Mouse (Mus musculus): ENCODE data around the gene Olfr894. TPM values are rescaled to one million over a fixed set of nuclear protein-coding genes. Genes with fewer than 3 reads are reported as not detected.
"Not testable (repeated sequence)": the region's sequence is repeated elsewhere in the genome, so short reads cannot be mapped to it uniquely, and the experiment has no call there.

Olfr894 gene
- total RNA-seq (2021) = not detected
- long read RNA-seq = 0 reads

- DNase-seq (ENCODE audit: low spot score in 2 of 2) = no peak
Measured at GRCm38 (mm10) chr9:38217755-38218154, at the start of gene Olfr894. Gene Olfr894, plus strand, starts transcription at chr9:38218055.

- DNase-seq (ENCODE audit: low spot score in 2 of 2) = not testable (repeated sequence)
Measured at GRCm38 (mm10) chr9:38168341-38168740, 49.5 kb upstream of the Olfr894 start.

GRCm38 (mm10) chr9:38180721-38181120 is 37.1 kb upstream of the Olfr894 start, which contains the start of gene Olfr891:
Gene Olfr891, minus strand, starts transcription at chr9:38180821.
- DNase-seq (ENCODE audit: low spot score in 2 of 2) = no peak

- no peak for DNase-seq (ENCODE audit: low spot score in 2 of 2)
Measured at GRCm38 (mm10) chr9:38208065-38208464, 9.8 kb upstream of the Olfr894 start, which contains the start of gene Olfr893. Gene Olfr893, plus strand, starts transcription at chr9:38208365.

- no peak for DNase-seq (ENCODE audit: low spot score in 2 of 2)
Measured at GRCm38 (mm10) chr9:38252474-38252873, 34.6 kb downstream of the Olfr894 start, which contains the start of gene Olfr143. Gene Olfr143, plus strand, starts transcription at chr9:38252774.

- no peak for DNase-seq (ENCODE audit: low spot score in 2 of 2)
Measured at GRCm38 (mm10) chr9:38267551-38267950, 49.7 kb downstream of the Olfr894 start, which contains the start of gene Olfr895. Gene Olfr895, plus strand, starts transcription at chr9:38267851.

Other genes starting within 250 kb of the Olfr894 start
- gene Olfr881, start 226.2 kb upstream of the Olfr894 start, total RNA-seq (2021) = not detected
- gene Olfr883, start 192.2 kb upstream of the Olfr894 start, total RNA-seq (2021) = not detected
- gene Olfr884, start 171.5 kb upstream of the Olfr894 start, total RNA-seq (2021) = not detected
- not detected for gene Olfr885, start 156.7 kb upstream of the Olfr894 start, total RNA-seq (2021)
- not detected for gene Olfr887, start 134.0 kb upstream of the Olfr894 start, total RNA-seq (2021)
- not detected for gene Olfr888, start 109.9 kb upstream of the Olfr894 start, total RNA-seq (2021)
- not detected for gene Olfr889, start 102.9 kb upstream of the Olfr894 start, total RNA-seq (2021)
- gene Olfr890, start 75.5 kb upstream of the Olfr894 start, total RNA-seq (2021) = not detected
- gene Olfr891, start 37.2 kb upstream of the Olfr894 start, total RNA-seq (2021) = not detected
- not detected for gene Olfr893, start 9.7 kb upstream of the Olfr894 start, total RNA-seq (2021)
- not detected for gene Olfr143, start 34.7 kb downstream of the Olfr894 start, total RNA-seq (2021)
- not detected for gene Olfr895, start 49.8 kb downstream of the Olfr894 start, total RNA-seq (2021)
- gene Olfr896-ps1, start 73.1 kb downstream of the Olfr894 start, total RNA-seq (2021) = not detected
- not detected for gene Olfr25, start 111.0 kb downstream of the Olfr894 start, total RNA-seq (2021)
- not detected for gene Olfr898, start 130.4 kb downstream of the Olfr894 start, total RNA-seq (2021)
- gene Olfr250, start 148.8 kb downstream of the Olfr894 start, total RNA-seq (2021) = not detected
- not detected for gene Olfr251, start 159.0 kb downstream of the Olfr894 start, total RNA-seq (2021)
- not detected for gene Olfr147, start 183.6 kb downstream of the Olfr894 start, total RNA-seq (2021)
- gene Olfr901, start 211.4 kb downstream of the Olfr894 start, total RNA-seq (2021) = not detected
- not detected for gene Olfr902, start 229.6 kb downstream of the Olfr894 start, total RNA-seq (2021)
- not detected for gene Olfr904, start 245.1 kb downstream of the Olfr894 start, total RNA-seq (2021)

All from layer of hippocampus, adult 18-20 months (tissue).